In the genomic region with DNA sequence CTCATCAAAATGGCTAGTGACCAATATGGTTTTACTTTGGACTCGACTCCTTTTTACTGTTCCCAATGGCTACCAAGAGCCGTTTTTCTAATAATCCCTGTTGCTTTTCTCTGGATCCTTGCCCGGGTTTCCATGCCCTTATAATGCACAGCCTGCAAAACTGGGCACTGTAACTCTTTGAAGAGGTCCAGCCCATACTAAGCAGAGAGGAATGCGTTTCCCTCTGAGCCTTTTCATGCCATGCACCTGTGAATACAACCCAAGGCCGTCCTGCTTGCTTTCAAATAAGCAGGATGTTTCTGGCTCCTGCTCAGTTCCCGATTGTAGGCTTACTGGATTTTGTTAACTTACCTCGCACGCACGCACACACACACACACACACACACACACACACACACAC, we compare ENCODE assay signal across 22 mouse cellular contexts.
"Had no signal": no experiment of that assay in that cellular context is flagged by ENCODE, and none has a peak within 500 bp of the region (broad histone marks: within the 10 kb centered on the region; RNA-seq: fewer than 3 reads in every experiment).

No protein-coding gene starts in this region.

- H3K4me3 ChIP-seq: kidney, embryonic 15.5 days; left cerebral cortex, adult 2 months; liver, embryonic 12.5 days; liver, embryonic 15.5 days; lung, embryonic 15.5 days had no signal

- ATAC-seq: liver, embryonic 12.5 days had no signal

- H3K27me3 ChIP-seq: liver, embryonic 12.5 days; liver, embryonic 15.5 days; lung, embryonic 15.5 days had no signal

- H3K4me2 ChIP-seq: kidney, embryonic 15.5 days; liver, embryonic 12.5 days; liver, embryonic 15.5 days; lung, embryonic 15.5 days; midbrain, embryonic 11.5 days had no signal

- H3K9me3 ChIP-seq: kidney, embryonic 15.5 days; liver, embryonic 12.5 days; liver, embryonic 15.5 days; lung, embryonic 15.5 days had no signal

- H3K27ac ChIP-seq: kidney, embryonic 15.5 days; left cerebral cortex, adult 2 months; liver, embryonic 12.5 days; liver, embryonic 15.5 days; lung, embryonic 15.5 days; stomach, postnatal 0 days had no signal

- DNase-seq: kidney, adult 2 months; kidney, postnatal 10 days; kidney, postnatal 36 days; layer of hippocampus, postnatal 36 days; liver; lung, adult 18-20 months; lung, postnatal 14 days; lung, postnatal 4 days; midbrain, embryonic 14.5 days; right cerebral cortex, adult 18-20 months; right cerebral cortex, postnatal 14 days; right cerebral cortex, postnatal 4 days; thymus, adult 2 months; thymus, postnatal 14 days; thymus, postnatal 4 days had no signal

- H3K9ac ChIP-seq: kidney, embryonic 15.5 days; liver, embryonic 12.5 days; liver, embryonic 15.5 days; lung, embryonic 15.5 days had no signal
